Mouse (Mus musculus) activated CD4-positive, CD25-positive, alpha-beta regulatory T cell, adult 9 weeks (primary cell): ENCODE measurements around the gene Gm20916. TPM values are rescaled to one million over a fixed set of nuclear protein-coding genes. Genes with fewer than 3 reads are reported as not detected.

Experiments
- polyA plus RNA-seq: library from polyadenylated mRNA; unstranded; fragments of 100-300 nt; shearing (Covaris generic); gene quantifications from one replicate; pipeline ENCODE4 v1.2.1, GENCODE M21; 2017

The Gm20916 gene
- not detected for polyA plus RNA-seq

DNA sequence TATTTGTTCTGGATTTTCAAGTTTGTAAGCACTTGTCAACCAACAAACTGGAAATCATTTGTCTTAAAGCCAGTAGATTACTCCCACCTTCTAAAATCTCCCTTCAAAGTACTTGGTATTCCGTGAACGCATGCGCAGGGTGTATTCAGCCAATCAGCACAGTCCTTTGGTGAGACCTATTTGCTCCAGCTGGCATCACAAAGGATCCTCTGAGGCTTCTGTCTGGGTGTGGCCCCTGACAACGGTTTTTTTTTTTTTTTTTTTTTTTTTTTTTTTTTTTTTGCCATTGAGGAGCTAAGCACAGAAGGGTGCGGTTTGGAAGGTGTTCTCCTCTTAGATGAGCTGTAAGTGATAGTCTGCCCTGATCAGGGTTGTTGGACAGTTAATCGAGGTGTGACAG, at the start of gene Gm20916:
Gene Gm20916, plus strand, starts transcription at position 301 of the 400 bp plus-strand sequence.

Other genes with a start within 250 kb of the Gm20916 start
- not detected for gene Gm20917, start 168.4 kb upstream of the Gm20916 start, polyA plus RNA-seq